Mouse (Mus musculus): ENCODE results near the gene Med16. TPM values are rescaled to one million over a fixed set of nuclear protein-coding genes. Genes with fewer than 3 reads are reported as not detected.

Med16 gene
- polyA plus RNA-seq, 1 experiment from 2014 or later: 37.3 TPM

- no peaks in the 10 kb centered on the region for H3K27me3 ChIP-seq (replicated peaks)
- no peak overlapping the region for H3K4me3 ChIP-seq (replicated peaks)
- peaks cover 41% of the 10 kb centered on the region for H3K4me1 ChIP-seq (replicated peaks)
- no peaks in the 10 kb centered on the region for H3K9me3 ChIP-seq
- 0 out of 2 replicates have a peak overlapping the region, but pooled peaks have one; percentile 15 for H3K9ac ChIP-seq
- 63% methylated on average over 1 of the region's 1 CpGs for WGBS
- H3K4me2 ChIP-seq (replicated peaks): no peak overlapping the region; the same call in 1 of the 2 replicates
- peak; percentile 0; the same call in 1 of the 2 replicates for ATAC-seq
- peaks cover 12% of the 10 kb centered on the region; the same call in 1 of the 2 replicates for H3K36me3 ChIP-seq
- H3K27ac ChIP-seq: peak overlapping the region; percentile 92
Observed at GRCm38 (mm10) chr10:79942988-79943387, 34.3 kb upstream of the Med16 start.

DNA sequence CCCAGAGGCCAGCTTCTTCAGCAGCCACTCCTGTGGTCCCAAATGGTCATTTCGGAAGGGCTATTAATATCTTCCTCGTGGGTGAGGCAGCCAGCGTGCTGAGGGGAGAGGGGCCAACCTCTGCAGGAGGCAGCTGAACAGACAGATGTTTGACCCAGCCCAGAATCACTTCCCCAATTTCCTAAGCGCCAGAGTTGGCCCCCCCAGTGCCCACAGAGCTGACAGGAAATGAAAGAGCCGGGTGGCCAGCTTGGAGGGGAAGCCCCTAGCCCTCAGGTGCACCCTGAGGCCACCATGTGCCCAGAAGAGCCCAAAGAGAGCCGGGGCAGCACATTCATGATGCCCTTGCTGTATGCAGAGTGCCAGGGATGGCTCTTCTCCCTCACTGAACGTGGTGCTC, 32.0 kb upstream of the Med16 start:
- Histone ChIP-seq H3K9ac (no peak overlapping the region), H3K4me1 (replicated peaks) (peaks cover 41% of the 10 kb centered on the region), H3K4me2 (replicated peaks) (no peak overlapping the region), H3K9me3 (no peaks in the 10 kb centered on the region), H3K36me3 (peaks cover 18% of the 10 kb centered on the region), H3K27me3 (replicated peaks) (no peaks in the 10 kb centered on the region), H3K27ac (peak overlapping the region; percentile 11; the same call in 1 of the 2 replicates), H3K4me3 (replicated peaks) (no peak overlapping the region)
- ATAC-seq: no peak
- WGBS: 64% methylated on average over 7 of the region's 7 CpGs

DNA sequence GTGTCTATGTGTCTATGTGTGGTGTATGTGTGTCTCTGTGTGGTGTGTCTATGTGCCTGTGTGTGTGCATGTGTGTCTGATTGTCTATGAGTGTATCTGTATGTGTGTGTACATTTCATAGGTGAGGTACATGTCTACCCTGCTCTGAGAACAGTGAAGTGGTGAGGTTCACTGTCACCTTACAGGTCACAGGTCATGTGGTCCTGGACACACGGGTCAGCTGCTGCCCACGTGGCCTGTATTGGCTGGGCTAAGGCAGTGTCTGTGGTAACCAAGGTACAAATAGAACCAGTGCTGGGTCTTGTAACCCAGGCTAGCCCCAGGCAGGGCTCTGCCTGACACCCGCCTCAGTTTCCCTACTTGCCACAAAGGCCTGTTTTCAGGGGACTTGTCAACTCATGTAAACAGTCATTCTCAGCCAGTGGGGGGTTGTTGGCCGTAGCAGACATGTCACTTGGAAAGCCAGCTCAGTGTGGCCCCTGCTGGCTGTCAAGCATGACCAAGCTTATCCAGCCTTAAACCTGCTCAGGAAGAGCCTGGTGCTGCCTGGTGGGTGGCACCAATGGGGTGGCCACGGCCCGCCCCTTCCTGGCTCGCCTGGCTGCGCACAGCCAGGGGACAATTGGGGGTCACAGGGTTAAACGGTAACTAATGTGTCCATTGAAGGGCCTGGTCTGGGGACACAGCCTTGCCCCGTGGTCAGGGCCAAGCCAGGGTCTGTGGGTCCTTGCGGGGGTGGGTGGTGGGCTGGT, 29.2 kb upstream of the Med16 start:
- Histone ChIP-seq H3K9ac (no peak overlapping the region), H3K4me2 (replicated peaks) (no peak overlapping the region), H3K36me3 (peaks cover 22% of the 10 kb centered on the region), H3K27ac (no peak overlapping the region), H3K9me3 (no peaks in the 10 kb centered on the region), H3K27me3 (replicated peaks) (no peaks in the 10 kb centered on the region), H3K4me3 (replicated peaks) (no peak overlapping the region), H3K4me1 (replicated peaks) (peaks cover 51% of the 10 kb centered on the region)
- ATAC-seq: no peak
- WGBS: 70% methylated on average over 11 of the region's 11 CpGs

- Histone ChIP-seq H3K4me2 (replicated peaks) (peak overlapping the region; percentile 30), H3K9me3 (no peaks in the 10 kb centered on the region), H3K27ac (peak overlapping the region; percentile 65), H3K4me3 (replicated peaks) (no peak overlapping the region), H3K4me1 (replicated peaks) (peaks cover 61% of the 10 kb centered on the region), H3K9ac (0 out of 2 replicates have a peak overlapping the region, but pooled peaks have one; percentile 14), H3K27me3 (replicated peaks) (no peaks in the 10 kb centered on the region), H3K36me3 (peaks cover 27% of the 10 kb centered on the region)
- peak; percentile 46 for ATAC-seq
- 57% methylated on average over 27 of the region's 27 CpGs for WGBS
Observed at GRCm38 (mm10) chr10:79936911-79937441, 28.3 kb upstream of the Med16 start.

DNA sequence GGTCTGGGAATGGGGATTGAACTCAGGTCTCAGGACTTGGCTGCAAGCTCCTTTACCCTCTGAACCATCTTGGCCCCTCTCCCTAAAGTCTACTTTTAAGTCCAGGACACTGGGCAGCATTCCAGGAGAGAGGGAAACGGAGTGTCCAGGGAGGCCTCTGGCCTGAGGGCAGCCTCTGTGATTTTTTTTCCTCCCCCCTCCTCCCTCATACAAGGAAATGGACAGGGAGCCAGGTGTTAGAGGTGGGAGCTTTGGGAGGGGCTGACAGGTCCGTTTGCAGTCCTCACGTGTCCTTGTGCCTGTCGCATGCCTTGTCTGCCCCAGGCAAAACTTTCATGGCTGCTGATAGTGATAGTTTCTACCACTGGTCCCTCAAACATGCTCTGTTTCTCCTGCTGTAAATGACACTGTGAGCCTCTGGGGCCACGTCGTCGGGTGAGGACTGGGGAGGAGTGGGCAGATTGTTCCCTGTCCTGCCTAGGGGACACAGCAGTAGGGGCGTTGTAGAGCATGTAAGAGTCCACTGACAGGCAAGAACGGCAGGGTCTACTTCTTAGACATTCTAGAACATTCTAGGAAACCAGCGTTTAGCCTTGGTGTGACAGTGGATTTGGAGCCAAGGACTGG, 27.7 kb upstream of the Med16 start:
- Histone ChIP-seq H3K36me3 (peaks cover 28% of the 10 kb centered on the region), H3K4me2 (replicated peaks) (peak overlapping the region; percentile 30), H3K9ac (0 out of 2 replicates have a peak overlapping the region, but pooled peaks have one; percentile 14), H3K27ac (peak overlapping the region; percentile 65), H3K27me3 (replicated peaks) (no peaks in the 10 kb centered on the region), H3K9me3 (no peaks in the 10 kb centered on the region), H3K4me1 (replicated peaks) (peaks cover 67% of the 10 kb centered on the region), H3K4me3 (replicated peaks) (no peak overlapping the region)
- 55% methylated on average over 10 of the region's 10 CpGs for WGBS
- ATAC-seq: peak; percentile 4; the same call in 1 of the 2 replicates

DNA sequence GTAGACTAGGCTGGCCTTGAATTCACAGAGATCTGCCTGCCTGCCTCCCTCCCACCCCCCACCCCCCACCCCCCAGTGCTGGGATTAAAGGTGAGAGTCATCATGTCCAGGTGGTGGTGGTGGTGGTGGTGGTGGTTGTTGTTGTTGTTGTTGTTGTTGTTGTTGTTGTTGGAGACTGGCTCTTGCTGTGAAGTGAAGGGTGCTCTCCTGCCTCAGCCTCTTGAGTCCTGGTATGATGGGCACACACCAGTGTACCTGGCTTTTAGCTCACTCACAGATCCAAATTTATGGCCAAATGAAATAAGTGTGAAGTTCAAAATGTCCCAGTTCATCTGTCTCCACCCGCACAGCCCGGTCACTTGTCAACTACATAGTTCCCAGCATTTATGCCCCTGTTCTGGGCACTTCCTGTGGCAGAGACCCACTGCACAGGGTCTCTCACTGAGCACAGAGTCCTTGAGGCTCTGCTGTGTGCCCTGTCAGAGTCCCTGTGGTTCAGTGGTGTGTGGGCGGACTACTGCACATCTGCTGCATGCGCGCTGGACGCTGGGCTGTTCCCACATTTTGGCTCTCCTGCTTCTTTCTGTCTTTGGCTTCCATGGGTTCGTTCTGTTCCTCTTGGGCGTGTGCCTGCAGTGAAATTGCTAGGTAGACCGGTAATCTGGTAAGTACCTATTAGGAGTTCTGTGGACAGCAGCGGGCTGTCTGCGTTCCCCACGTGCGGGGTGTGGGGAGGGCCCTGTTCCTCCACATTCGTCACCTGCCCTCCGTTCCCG, 26.3 kb upstream of the Med16 start:
- no peak overlapping the region for H3K4me3 ChIP-seq (replicated peaks)
- H3K36me3 ChIP-seq: peaks cover 37% of the 10 kb centered on the region
- WGBS: 86% methylated on average over 16 of the region's 16 CpGs
- no peak overlapping the region for H3K9ac ChIP-seq
- H3K27me3 ChIP-seq (replicated peaks): no peaks in the 10 kb centered on the region
- no peak overlapping the region for H3K4me2 ChIP-seq (replicated peaks)
- ATAC-seq: no peak
- H3K4me1 ChIP-seq (replicated peaks): peaks cover 73% of the 10 kb centered on the region
- no peaks in the 10 kb centered on the region for H3K9me3 ChIP-seq
- H3K27ac ChIP-seq: peak overlapping the region; percentile 34; the same call in 1 of the 2 replicates

GRCm38 (mm10) chr10:79934272-79934721, 25.6 kb upstream of the Med16 start:
- Histone ChIP-seq H3K4me3 (replicated peaks) (no peak overlapping the region), H3K4me2 (replicated peaks) (no peak overlapping the region), H3K36me3 (peaks cover 37% of the 10 kb centered on the region), H3K27me3 (replicated peaks) (no peaks in the 10 kb centered on the region), H3K9ac (0 out of 2 replicates have a peak overlapping the region, but pooled peaks have one; percentile 17), H3K4me1 (replicated peaks) (peaks cover 80% of the 10 kb centered on the region), H3K9me3 (no peaks in the 10 kb centered on the region), H3K27ac (peak overlapping the region; percentile 34)
- WGBS: 54% methylated on average over 13 of the region's 13 CpGs
- peak; percentile 26; the same call in 1 of the 2 replicates for ATAC-seq

DNA sequence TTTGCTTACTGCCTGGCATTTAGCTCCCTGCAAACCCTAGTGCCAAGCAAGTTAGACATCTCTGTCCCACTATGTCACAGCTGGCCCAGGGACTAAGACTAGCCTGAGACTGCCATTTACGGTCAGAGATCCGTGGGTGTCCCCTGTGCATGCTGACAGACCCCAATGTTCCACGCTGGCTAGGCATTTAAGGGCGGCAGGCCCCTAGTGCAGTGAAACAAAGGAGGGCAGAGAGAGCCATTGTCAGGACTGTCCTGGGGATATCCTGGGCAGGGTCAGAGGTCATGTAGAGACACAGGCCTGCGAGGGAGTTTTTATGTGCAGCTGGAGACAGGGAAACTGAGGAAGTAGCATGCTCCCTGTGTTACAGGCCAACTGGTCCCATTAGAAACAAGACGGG, 25.1 kb upstream of the Med16 start:
- WGBS: 83% methylated on average over 6 of the region's 6 CpGs

GRCm38 (mm10) chr10:79933145-79933679, 24.5 kb upstream of the Med16 start:
- no peak overlapping the region for H3K4me3 ChIP-seq (replicated peaks)
- H3K4me2 ChIP-seq (replicated peaks): 0 out of 2 replicates have a peak overlapping the region, but pooled peaks have one; percentile 24
- no peaks in the 10 kb centered on the region for H3K9me3 ChIP-seq
- H3K4me1 ChIP-seq (replicated peaks): peaks cover 83% of the 10 kb centered on the region
- H3K36me3 ChIP-seq: peaks cover 34% of the 10 kb centered on the region
- peak overlapping the region; percentile 67 for H3K27ac ChIP-seq
- no peak for ATAC-seq
- H3K27me3 ChIP-seq (replicated peaks): no peaks in the 10 kb centered on the region
- WGBS: 61% methylated on average over 9 of the region's 9 CpGs
- 0 out of 2 replicates have a peak overlapping the region, but pooled peaks have one; percentile 18 for H3K9ac ChIP-seq

More for the DNA sequence above, 25.1 kb upstream of the Med16 start:
- Histone ChIP-seq H3K9me3 (no peaks in the 10 kb centered on the region), H3K36me3 (peaks cover 37% of the 10 kb centered on the region), H3K4me3 (replicated peaks) (no peak overlapping the region), H3K9ac (no peak overlapping the region), H3K27ac (peak overlapping the region; percentile 34), H3K4me1 (replicated peaks) (peaks cover 85% of the 10 kb centered on the region), H3K4me2 (replicated peaks) (no peak overlapping the region), H3K27me3 (replicated peaks) (no peaks in the 10 kb centered on the region)
- ATAC-seq: no peak

DNA sequence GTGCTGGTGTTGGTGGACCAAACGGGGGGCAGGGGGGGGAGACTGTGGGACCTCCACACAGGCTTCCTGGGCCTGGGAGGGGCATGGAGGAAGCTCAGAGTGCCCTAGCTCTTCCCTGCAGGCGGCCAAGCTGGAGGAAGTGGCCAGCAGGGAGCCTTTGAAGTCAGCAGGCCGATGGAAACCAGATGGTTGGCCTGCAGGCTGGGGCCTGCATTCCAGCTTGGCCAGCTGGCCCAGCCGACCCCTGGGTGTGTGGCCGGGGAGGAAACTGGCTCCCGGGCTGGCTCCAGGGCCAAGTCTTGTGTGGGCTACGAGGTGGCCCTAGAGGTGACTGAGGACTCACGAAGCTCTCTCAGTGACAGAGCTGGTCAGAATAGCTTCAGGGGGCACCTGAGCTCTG, 24.0 kb upstream of the Med16 start:
- peaks cover 78% of the 10 kb centered on the region for H3K4me1 ChIP-seq (replicated peaks)
- WGBS: 22% methylated on average over 8 of the region's 8 CpGs
- no peak overlapping the region for H3K4me3 ChIP-seq (replicated peaks)
- no peaks in the 10 kb centered on the region for H3K27me3 ChIP-seq (replicated peaks)
- H3K9ac ChIP-seq: peak overlapping the region; percentile 18; the same call in 1 of the 2 replicates
- H3K36me3 ChIP-seq: peaks cover 29% of the 10 kb centered on the region
- H3K9me3 ChIP-seq: no peaks in the 10 kb centered on the region
- no peak for ATAC-seq
- H3K27ac ChIP-seq: peak overlapping the region; percentile 67
- 0 out of 2 replicates have a peak overlapping the region, but pooled peaks have one; percentile 24 for H3K4me2 ChIP-seq (replicated peaks)

GRCm38 (mm10) chr10:79931797-79932196, 23.1 kb upstream of the Med16 start:
- Histone ChIP-seq H3K4me2 (replicated peaks) (no peak overlapping the region), H3K4me3 (replicated peaks) (no peak overlapping the region), H3K27ac (no peak overlapping the region), H3K27me3 (replicated peaks) (no peaks in the 10 kb centered on the region), H3K9me3 (no peaks in the 10 kb centered on the region), H3K9ac (peak overlapping the region; percentile 5; the same call in 1 of the 2 replicates), H3K36me3 (peaks cover 28% of the 10 kb centered on the region), H3K4me1 (replicated peaks) (peaks cover 70% of the 10 kb centered on the region)
- WGBS: 86% methylated on average over 9 of the region's 9 CpGs
- no peak for ATAC-seq
